Mouse (Mus musculus): Measurements from ENCODE around the gene Ano4. TPM values are rescaled to one million over a fixed set of nuclear protein-coding genes. Genes with fewer than 3 reads are reported as not detected.
A peak's percentile ranks its signal among the peaks of the same experiment; 100 is the strongest.

The Ano4 gene
- total RNA-seq, 1 experiment, result 0.80 TPM

DNA sequence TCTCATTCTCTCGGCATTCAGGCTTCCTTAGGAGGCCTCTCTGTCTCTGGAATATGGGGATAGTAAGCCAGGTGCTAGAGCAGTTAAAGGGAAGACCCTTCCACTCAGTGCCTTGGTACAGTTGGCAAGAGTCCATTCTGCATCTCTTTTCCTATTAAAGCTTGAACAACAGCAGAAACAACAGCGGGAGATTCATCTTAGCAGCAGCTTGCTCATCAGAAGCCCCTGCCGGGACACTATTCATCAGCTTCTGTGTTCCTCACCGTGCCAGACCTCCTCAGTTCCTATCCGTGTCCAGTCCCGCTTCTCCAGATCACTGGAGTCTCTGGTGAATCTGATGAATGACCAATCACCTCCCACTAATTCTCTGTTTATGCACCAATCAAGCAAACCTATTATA lies 128.5 kb downstream of the Ano4 start:
- no peaks in the 10 kb centered on the region for H3K36me3 ChIP-seq (ENCODE audit: control insufficient read depth, insufficient read depth, low read length, poor library complexity, severe bottlenecking)
- no peak for TF ChIP-seq HCFC1 (IDR thresholded peaks at IDR 0.05; ENCODE audit: borderline replicate concordance, insufficient read depth, low read length)
- TF ChIP-seq ZC3H11A (IDR thresholded peaks at IDR 0.05; ENCODE audit: borderline replicate concordance, low read depth, low read length), result no peak
- no peaks in the 10 kb centered on the region for H3K4me1 ChIP-seq (ENCODE audit: control insufficient read depth in 2 of 2, insufficient read depth in 2 of 2, low read length in 2 of 2, poor library complexity in 1 of 2)
- H3K9me3 ChIP-seq (ENCODE audit: control insufficient read depth, insufficient read depth, low read depth, low read length), result no peaks in the 10 kb centered on the region
- no peak for DNase-seq (ENCODE audit: low read depth, low spot score)
- no peak overlapping the region for H3K4me3 ChIP-seq (ENCODE audit: insufficient read depth in 1 of 2, low read depth in 1 of 2, low read length in 2 of 2, poor library complexity in 1 of 2, severe bottlenecking in 1 of 2)
- H3K27ac ChIP-seq (ENCODE audit: insufficient read depth, low read depth, low read length, poor library complexity, severe bottlenecking), result no peak overlapping the region
- in situ Hi-C loops (cut with MboI; ENCODE audit: low sequenced_read_pairs in 2 of 2, unreplicated experiment in 2 of 2), result no loop called here
- H3K9ac ChIP-seq (ENCODE audit: insufficient read depth, low read depth, low read length, poor library complexity, severe bottlenecking), result no peak overlapping the region

DNA sequence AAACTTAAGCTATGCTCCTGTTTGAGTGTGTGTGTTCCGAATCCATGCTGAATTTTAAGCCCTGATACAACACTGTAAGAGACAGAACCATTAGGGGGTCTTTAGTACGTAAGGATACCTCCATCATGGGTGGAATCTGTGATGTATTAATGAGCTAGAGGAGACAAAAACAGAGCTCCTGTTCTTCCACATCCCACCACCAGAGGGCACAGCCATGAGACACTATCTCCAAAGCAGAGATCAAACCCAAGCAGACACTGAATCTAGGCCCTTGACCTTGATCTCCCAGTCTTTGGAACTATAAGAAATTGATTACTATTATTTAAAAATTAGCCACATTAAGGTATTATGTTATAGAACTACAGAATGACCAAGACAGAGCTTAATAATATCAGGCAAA lies 138.7 kb downstream of the Ano4 start:
- no peaks in the 10 kb centered on the region for H3K9me3 ChIP-seq (ENCODE audit: control insufficient read depth, insufficient read depth, low read depth, low read length)
- in situ Hi-C loops (cut with MboI; ENCODE audit: low sequenced_read_pairs in 2 of 2, unreplicated experiment in 2 of 2), result no loop called here
- TF ChIP-seq ZC3H11A (IDR thresholded peaks at IDR 0.05; ENCODE audit: borderline replicate concordance, low read depth, low read length) (0 out of 2 replicates have a peak, but pooled peaks have one; percentile 3), MAFK (IDR thresholded peaks at IDR 0.05; ENCODE audit: insufficient read depth, low read depth, low read length) (no peak)
- H3K36me3 ChIP-seq (ENCODE audit: control insufficient read depth, insufficient read depth, low read length, poor library complexity, severe bottlenecking), result no peaks in the 10 kb centered on the region
- no peak overlapping the region for H3K4me3 ChIP-seq (ENCODE audit: insufficient read depth in 1 of 2, low read depth in 1 of 2, low read length in 2 of 2, poor library complexity in 1 of 2, severe bottlenecking in 1 of 2)
- DNase-seq (ENCODE audit: low read depth, low spot score), result peak; percentile 46
- H3K27ac ChIP-seq (ENCODE audit: insufficient read depth, low read depth, low read length, poor library complexity, severe bottlenecking), result no peak overlapping the region
- no peak overlapping the region for H3K9ac ChIP-seq (ENCODE audit: insufficient read depth, low read depth, low read length, poor library complexity, severe bottlenecking)
- no peaks in the 10 kb centered on the region for H3K4me1 ChIP-seq (ENCODE audit: control insufficient read depth in 2 of 2, insufficient read depth in 2 of 2, low read length in 2 of 2, poor library complexity in 1 of 2)

DNA sequence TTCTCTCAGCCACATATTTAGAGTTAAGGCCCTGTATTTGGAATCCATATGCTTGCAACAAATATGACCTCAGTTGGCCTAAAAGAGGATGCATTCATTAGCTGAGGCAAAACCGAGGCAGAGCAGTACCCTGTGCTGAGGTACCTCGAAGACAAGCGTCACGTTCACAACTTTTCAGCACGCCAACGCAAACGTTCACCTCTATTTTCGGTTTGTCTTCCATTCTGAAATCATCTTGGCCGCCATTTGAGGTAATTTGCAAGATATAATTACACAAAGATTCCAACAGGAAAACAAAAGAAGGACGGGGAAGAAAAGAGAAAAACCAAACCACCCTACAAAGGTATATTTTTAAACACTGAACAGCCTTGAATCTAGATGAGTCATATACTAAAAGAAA lies 148.1 kb downstream of the Ano4 start:
- H3K36me3 ChIP-seq (ENCODE audit: control insufficient read depth, insufficient read depth, low read length, poor library complexity, severe bottlenecking), result no peaks in the 10 kb centered on the region
- no peak overlapping the region for H3K27ac ChIP-seq (ENCODE audit: insufficient read depth, low read depth, low read length, poor library complexity, severe bottlenecking)
- no peak overlapping the region for H3K4me3 ChIP-seq (ENCODE audit: insufficient read depth in 1 of 2, low read depth in 1 of 2, low read length in 2 of 2, poor library complexity in 1 of 2, severe bottlenecking in 1 of 2)
- no peaks in the 10 kb centered on the region for H3K4me1 ChIP-seq (ENCODE audit: control insufficient read depth in 2 of 2, insufficient read depth in 2 of 2, low read length in 2 of 2, poor library complexity in 1 of 2)
- no peak for TF ChIP-seq CHD2 (IDR thresholded peaks at IDR 0.05; ENCODE audit: low read depth, low read length)
- TF ChIP-seq ZC3H11A (IDR thresholded peaks at IDR 0.05; ENCODE audit: borderline replicate concordance, low read depth, low read length), result no peak
- no peak for TF ChIP-seq HCFC1 (IDR thresholded peaks at IDR 0.05; ENCODE audit: borderline replicate concordance, insufficient read depth, low read length)
- no peak for TF ChIP-seq ZNF384 (IDR thresholded peaks at IDR 0.05; ENCODE audit: low read depth, low read length)
- TF ChIP-seq MAFK (IDR thresholded peaks at IDR 0.05; ENCODE audit: insufficient read depth, low read depth, low read length), result no peak
- no peaks in the 10 kb centered on the region for H3K9me3 ChIP-seq (ENCODE audit: control insufficient read depth, insufficient read depth, low read depth, low read length)
- no peak for DNase-seq (ENCODE audit: low read depth, low spot score)
- H3K9ac ChIP-seq (ENCODE audit: insufficient read depth, low read depth, low read length, poor library complexity, severe bottlenecking), result no peak overlapping the region
- in situ Hi-C loops (cut with MboI; ENCODE audit: low sequenced_read_pairs in 2 of 2, unreplicated experiment in 2 of 2), result no loop called here

DNA sequence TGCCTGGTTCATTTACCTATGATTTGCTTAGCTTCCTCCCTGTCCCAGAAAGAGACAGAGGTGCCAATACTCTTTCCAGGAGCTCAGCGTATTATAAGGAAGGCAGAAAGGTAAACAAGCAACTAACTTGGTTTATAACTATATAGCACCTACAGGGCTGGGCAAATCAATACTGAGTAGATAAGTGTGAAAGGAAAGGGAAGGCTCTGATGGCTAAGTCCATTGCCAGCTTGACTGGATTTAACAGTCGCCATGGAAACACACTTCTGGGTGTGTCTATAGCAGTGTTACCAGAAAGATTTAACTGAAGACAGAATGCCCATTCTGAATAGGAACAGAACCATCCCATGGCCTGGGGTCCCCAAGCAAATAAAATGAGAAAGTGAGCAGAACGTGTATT lies 149.5 kb downstream of the Ano4 start:
- Histone ChIP-seq H3K9ac (ENCODE audit: insufficient read depth, low read depth, low read length, poor library complexity, severe bottlenecking) (no peak overlapping the region), H3K36me3 (ENCODE audit: control insufficient read depth, insufficient read depth, low read length, poor library complexity, severe bottlenecking) (no peaks in the 10 kb centered on the region), H3K27ac (ENCODE audit: insufficient read depth, low read depth, low read length, poor library complexity, severe bottlenecking) (no peak overlapping the region), H3K9me3 (ENCODE audit: control insufficient read depth, insufficient read depth, low read depth, low read length) (no peaks in the 10 kb centered on the region), H3K4me1 (ENCODE audit: control insufficient read depth in 2 of 2, insufficient read depth in 2 of 2, low read length in 2 of 2, poor library complexity in 1 of 2) (no peaks in the 10 kb centered on the region), H3K4me3 (ENCODE audit: insufficient read depth in 1 of 2, low read depth in 1 of 2, low read length in 2 of 2, poor library complexity in 1 of 2, severe bottlenecking in 1 of 2) (no peak overlapping the region)
- in situ Hi-C loops (cut with MboI; ENCODE audit: low sequenced_read_pairs in 2 of 2, unreplicated experiment in 2 of 2), result no loop called here
- DNase-seq (ENCODE audit: low read depth, low spot score), result no peak
- TF ChIP-seq CHD2 (IDR thresholded peaks at IDR 0.05; ENCODE audit: low read depth, low read length) (no peak), HCFC1 (IDR thresholded peaks at IDR 0.05; ENCODE audit: borderline replicate concordance, insufficient read depth, low read length) (no peak), ZNF384 (IDR thresholded peaks at IDR 0.05; ENCODE audit: low read depth, low read length) (no peak), MAFK (IDR thresholded peaks at IDR 0.05; ENCODE audit: insufficient read depth, low read depth, low read length) (no peak), ZC3H11A (IDR thresholded peaks at IDR 0.05; ENCODE audit: borderline replicate concordance, low read depth, low read length) (no peak)

DNA sequence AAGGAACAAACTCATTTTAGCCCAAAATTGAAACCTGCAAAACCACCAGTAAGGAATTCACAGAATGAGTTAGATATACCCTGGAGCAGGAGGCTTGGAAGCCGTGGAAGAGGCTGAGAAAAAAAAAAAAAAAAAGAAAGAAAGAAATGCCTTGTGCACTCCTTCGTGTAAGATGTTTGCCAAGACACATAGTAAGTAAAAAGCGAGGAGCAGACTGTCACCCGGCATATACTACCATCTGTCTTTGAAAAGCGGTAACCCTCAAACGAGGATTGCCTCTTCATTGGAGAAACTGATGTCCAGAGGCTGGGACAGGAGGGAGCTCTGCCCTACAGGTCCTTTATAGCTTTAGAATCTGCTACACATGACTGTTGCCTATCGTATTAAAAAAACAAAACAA lies 150.1 kb downstream of the Ano4 start:
- Histone ChIP-seq H3K4me3 (ENCODE audit: insufficient read depth in 1 of 2, low read depth in 1 of 2, low read length in 2 of 2, poor library complexity in 1 of 2, severe bottlenecking in 1 of 2) (no peak overlapping the region), H3K27ac (ENCODE audit: insufficient read depth, low read depth, low read length, poor library complexity, severe bottlenecking) (no peak overlapping the region), H3K4me1 (ENCODE audit: control insufficient read depth in 2 of 2, insufficient read depth in 2 of 2, low read length in 2 of 2, poor library complexity in 1 of 2) (no peaks in the 10 kb centered on the region), H3K36me3 (ENCODE audit: control insufficient read depth, insufficient read depth, low read length, poor library complexity, severe bottlenecking) (no peaks in the 10 kb centered on the region), H3K9ac (ENCODE audit: insufficient read depth, low read depth, low read length, poor library complexity, severe bottlenecking) (no peak overlapping the region), H3K9me3 (ENCODE audit: control insufficient read depth, insufficient read depth, low read depth, low read length) (no peaks in the 10 kb centered on the region)
- TF ChIP-seq HCFC1 (IDR thresholded peaks at IDR 0.05; ENCODE audit: borderline replicate concordance, insufficient read depth, low read length), result no peak
- TF ChIP-seq ZNF384 (IDR thresholded peaks at IDR 0.05; ENCODE audit: low read depth, low read length), result no peak
- TF ChIP-seq MAFK (IDR thresholded peaks at IDR 0.05; ENCODE audit: insufficient read depth, low read depth, low read length), result no peak
- TF ChIP-seq ZC3H11A (IDR thresholded peaks at IDR 0.05; ENCODE audit: borderline replicate concordance, low read depth, low read length), result no peak
- no peak for TF ChIP-seq CHD2 (IDR thresholded peaks at IDR 0.05; ENCODE audit: low read depth, low read length)
- DNase-seq (ENCODE audit: low read depth, low spot score), result no peak
- in situ Hi-C loops (cut with MboI; ENCODE audit: low sequenced_read_pairs in 2 of 2, unreplicated experiment in 2 of 2), result no loop called here
